Comparison of ENCODE assay signal across 8 mouse cellular contexts in genomic region chr15:79933670-79934514, GRCm38 (mm10). TPM values are rescaled to one million over a fixed set of nuclear protein-coding genes. Genes with fewer than 3 reads are reported as not detected.
A peak's percentile ranks its signal among the peaks of the same experiment; 100 is the strongest.
DNase-seq lines count a peak whose midpoint lies in the region; ATAC-seq and TF ChIP-seq lines count a peak whose summit lies in the region.

No protein-coding gene starts in this region.

- H3K4me3 ChIP-seq in E14TG2a.4 (replicated peaks; ENCODE audit: low read length) = peak overlapping the region; percentile 87
- 0 out of 2 replicates have a peak overlapping the region, but pooled peaks have one; percentile 8 for H3K4me3 ChIP-seq in forebrain, embryonic 15.5 days
- no peak overlapping the region for H3K4me3 ChIP-seq in liver, embryonic 14.5 days (ENCODE audit: insufficient read depth in 1 of 2, low read depth in 2 of 2, low read length in 2 of 2)

- no peak overlapping the region for H3K9ac ChIP-seq in forebrain, embryonic 15.5 days (replicated peaks)
- H3K9ac ChIP-seq in liver, embryonic 14.5 days (replicated peaks) = no peak overlapping the region

- WGBS in forebrain, embryonic 15.5 days = 1% methylated on average over 22 of the region's 22 CpGs
- WGBS in liver, embryonic 14.5 days (ENCODE audit: insufficient replicate concordance) = 1% methylated on average over 22 of the region's 22 CpGs

- peaks cover 29% of the 10 kb centered on the region for H3K36me3 ChIP-seq in E14TG2a.4 (ENCODE audit: insufficient read depth, low read length)
- H3K36me3 ChIP-seq in forebrain, embryonic 15.5 days = no peaks in the 10 kb centered on the region
- H3K36me3 ChIP-seq in liver, embryonic 14.5 days (replicated peaks; ENCODE audit: control insufficient read depth, insufficient read depth, low read depth) = no peaks in the 10 kb centered on the region

- H3K9me3 ChIP-seq in E14TG2a.4 (ENCODE audit: low read length) = no peaks in the 10 kb centered on the region
- no peaks in the 10 kb centered on the region for H3K9me3 ChIP-seq in forebrain, embryonic 15.5 days
- H3K9me3 ChIP-seq in liver, embryonic 14.5 days (ENCODE audit: control insufficient read depth, low read length) = no peaks in the 10 kb centered on the region

- H3K27me3 ChIP-seq in E14TG2a.4 (ENCODE audit: insufficient read depth, low read length) = no peaks in the 10 kb centered on the region
- H3K27me3 ChIP-seq in forebrain, embryonic 15.5 days = peaks cover 14% of the 10 kb centered on the region
- H3K27me3 ChIP-seq in liver, embryonic 14.5 days (ENCODE audit: control insufficient read depth, insufficient read depth, low read length) = peaks cover 46% of the 10 kb centered on the region

- intact Hi-C loops in heart, postnatal 10 days (cut with DNase I) = no loop called here

- no peak for ATAC-seq in forebrain, embryonic 15.5 days (replicated peaks)
- no peak for ATAC-seq in liver, embryonic 14.5 days (ENCODE audit: insufficient read depth)

- H3K4me1 ChIP-seq in E14TG2a.4 (replicated peaks; ENCODE audit: low read depth, low read length) = peaks cover 48% of the 10 kb centered on the region
- H3K4me1 ChIP-seq in forebrain, embryonic 15.5 days = peaks cover 23% of the 10 kb centered on the region
- peaks cover 8 to 10% of the 10 kb centered on the region in 2 experiments for H3K4me1 ChIP-seq in liver, embryonic 14.5 days (replicated peaks; ENCODE audit: control insufficient read depth in 2 of 2, insufficient read depth in 2 of 2, low read length in 1 of 2)

- TF ChIP-seq EP300 in liver, embryonic 14.5 days (IDR thresholded peaks at IDR 0.05; ENCODE audit: low read depth) = no peak

- no peak for TF ChIP-seq CTCF in E14TG2a.4 (conservative IDR thresholded peaks at IDR 0.05; ENCODE audit: low read length)
- no peak for TF ChIP-seq CTCF in liver, embryonic 14.5 days (IDR thresholded peaks at IDR 0.05; ENCODE audit: low read depth)

- no peak overlapping the region for H3K27ac ChIP-seq in forebrain, embryonic 15.5 days (replicated peaks)
- no peak overlapping the region for H3K27ac ChIP-seq in liver, embryonic 14.5 days

- peak overlapping the region; percentile 20 for H3K4me2 ChIP-seq in forebrain, embryonic 15.5 days (replicated peaks)
- H3K4me2 ChIP-seq in liver, embryonic 14.5 days (ENCODE audit: low read depth) = 0 out of 2 replicates have a peak overlapping the region, but pooled peaks have one; percentile 18

- peak; percentile 91 for DNase-seq in heart, adult 11 months
- no peak for DNase-seq in heart, postnatal 10 days
- DNase-seq in liver, embryonic 14.5 days (ENCODE audit: low read depth in 3 of 3, low spot score in 3 of 3) = no peak
- no peak for DNase-seq in layer of hippocampus, postnatal 14 days (ENCODE audit: low spot score in 2 of 2)
- no peak for DNase-seq in cerebellum, postnatal 25 days
- no peak for DNase-seq in lung, postnatal 4 days

RNA-seq across cellular contexts. Expression of gene Cbx7, which starts 37.0 kb away (rescaled TPM):
- 1 to 10 TPM; 3.0 to 3.8 TPM for total RNA-seq in heart, postnatal 10 days (2021)
- 3.6 TPM in 2 replicates for polyA plus RNA-seq in forebrain, embryonic 15.5 days (2015; fragmentation: Nextera tagmentation; extraction: Ambion mirVana)
- polyA plus RNA-seq in liver, embryonic 14.5 days (2012; rRNA removed) = 2.5 and 2.6 TPM in 2 replicates
- 0.62 and 1.3 TPM in 2 replicates for polyA plus RNA-seq in liver, embryonic 14.5 days (2014; fragmentation: Nextera tagmentation; extraction: Ambion mirVana)
- 10 to 100 TPM; 12.8 to 15.1 TPM for total RNA-seq in layer of hippocampus, postnatal 14 days (2021)

RNA-seq across cellular contexts. Expression of gene Apobec3, which starts 42.4 kb away (rescaled TPM):
- total RNA-seq in heart, postnatal 10 days (2021) = 10 to 100 TPM; 11.2 to 11.7 TPM
- polyA plus RNA-seq in forebrain, embryonic 15.5 days (2015; fragmentation: Nextera tagmentation; extraction: Ambion mirVana) = 6.6 TPM in 2 replicates
- polyA plus RNA-seq in liver, embryonic 14.5 days (2012; rRNA removed) = 23.5 and 29.8 TPM in 2 replicates
- 34.3 and 35.9 TPM in 2 replicates for polyA plus RNA-seq in liver, embryonic 14.5 days (2014; fragmentation: Nextera tagmentation; extraction: Ambion mirVana)
- total RNA-seq in layer of hippocampus, postnatal 14 days (2021) = 1 to 10 TPM; 6.1 to 6.4 TPM

Comparison
In these comparisons a context has a peak if more than half of its experiments do, and no peak if none do; other contexts are left out.
1. H3K4me3 ChIP-seq: peak in E14TG2a.4 (single experiment) and forebrain, embryonic 15.5 days (single experiment); none in liver, embryonic 14.5 days (0 of 2).